Mouse (Mus musculus): ENCODE measurements around the gene Dppa3. TPM values are rescaled to one million over a fixed set of nuclear protein-coding genes. Genes with fewer than 3 reads are reported as not detected.

The Dppa3 gene
- polyA plus RNA-seq, 1 experiment, result not detected

- TF ChIP-seq TCF3 (IDR thresholded peaks at IDR 0.05; ENCODE audit: insufficient read length, low read depth), result no peak
- no peak for TF ChIP-seq USF1 (IDR thresholded peaks at IDR 0.05; ENCODE audit: low read depth)
- no peak for TF ChIP-seq POLR2A (IDR thresholded peaks at IDR 0.05; ENCODE audit: insufficient read length, low read depth)
- TF ChIP-seq MYOG (IDR thresholded peaks at IDR 0.05; ENCODE audit: control insufficient read depth in 1 of 3, insufficient read depth in 1 of 3, insufficient read length in 2 of 3, low read depth in 2 of 3), result no peak
- TF ChIP-seq MYOD1 (IDR thresholded peaks at IDR 0.05; ENCODE audit: control insufficient read depth in 1 of 3, insufficient read length in 2 of 3, low read depth in 2 of 3), result no peak
- TF ChIP-seq POLR2AphosphoS2 (IDR thresholded peaks at IDR 0.05; ENCODE audit: insufficient read length, low read depth), result no peak
- TF ChIP-seq MAX (IDR thresholded peaks at IDR 0.05; ENCODE audit: low read depth), result no peak
- no peak for TF ChIP-seq CEBPB (IDR thresholded peaks at IDR 0.05; ENCODE audit: insufficient read depth, poor library complexity, severe bottlenecking)
- no peak for TF ChIP-seq TCF12 (IDR thresholded peaks at IDR 0.05; ENCODE audit: insufficient read depth, poor library complexity, severe bottlenecking)
- no peak for TF ChIP-seq REST (IDR thresholded peaks at IDR 0.05; ENCODE audit: insufficient read depth, insufficient read length)
- TF ChIP-seq SRF (IDR thresholded peaks at IDR 0.05; ENCODE audit: control insufficient read depth, insufficient read length, low read depth), result no peak
- no peak for TF ChIP-seq E2F4 (IDR thresholded peaks at IDR 0.05; ENCODE audit: insufficient read depth)
- H3K27me3 ChIP-seq (ENCODE audit: control insufficient read depth, insufficient read depth, insufficient read length), result peaks cover 30% of the 10 kb centered on the region
These were observed 37.5 kb downstream of the Dppa3 start for GRCm38 (mm10) chr6:122663596-122664206.

GRCm38 (mm10) chr6:122665866-122666265 is 39.7 kb downstream of the Dppa3 start:
- Histone ChIP-seq H3K79me2 (ENCODE audit: control insufficient read depth, insufficient read depth) (no peaks in the 10 kb centered on the region), H3K27me3 (ENCODE audit: control insufficient read depth, insufficient read depth, insufficient read length) (peaks cover 30% of the 10 kb centered on the region), H3K4me2 (ENCODE audit: low read depth) (no peak overlapping the region), H3K36me3 (ENCODE audit: control insufficient read depth, insufficient read depth) (no peaks in the 10 kb centered on the region), H3ac (ENCODE audit: control insufficient read depth, insufficient read length) (no peak overlapping the region), H3K4me3 (no peak overlapping the region)
- no peak for TF ChIP-seq REST (IDR thresholded peaks at IDR 0.05; ENCODE audit: insufficient read depth, insufficient read length)
- no peak for TF ChIP-seq POLR2AphosphoS2 (IDR thresholded peaks at IDR 0.05; ENCODE audit: insufficient read length, low read depth)
- no peak for TF ChIP-seq TCF12 (IDR thresholded peaks at IDR 0.05; ENCODE audit: insufficient read depth, poor library complexity, severe bottlenecking)
- TF ChIP-seq TCF3 (IDR thresholded peaks at IDR 0.05; ENCODE audit: insufficient read length, low read depth), result no peak
- TF ChIP-seq E2F4 (IDR thresholded peaks at IDR 0.05; ENCODE audit: insufficient read depth), result no peak
- no peak for TF ChIP-seq MAX (IDR thresholded peaks at IDR 0.05; ENCODE audit: low read depth)
- TF ChIP-seq MYOG (IDR thresholded peaks at IDR 0.05; ENCODE audit: control insufficient read depth in 1 of 3, insufficient read depth in 1 of 3, insufficient read length in 2 of 3, low read depth in 2 of 3), result no peak
- no peak for TF ChIP-seq MYOD1 (IDR thresholded peaks at IDR 0.05; ENCODE audit: control insufficient read depth in 1 of 3, insufficient read length in 2 of 3, low read depth in 2 of 3)
- TF ChIP-seq POLR2A (IDR thresholded peaks at IDR 0.05; ENCODE audit: insufficient read length, low read depth), result no peak

More at GRCm38 (mm10) chr6:122663596-122664206, 37.5 kb downstream of the Dppa3 start:
- Histone ChIP-seq H3ac (ENCODE audit: control insufficient read depth, insufficient read length) (no peak overlapping the region), H3K4me2 (ENCODE audit: low read depth) (no peak overlapping the region), H3K4me3 (no peak overlapping the region), H3K79me2 (ENCODE audit: control insufficient read depth, insufficient read depth) (no peaks in the 10 kb centered on the region), H3K36me3 (ENCODE audit: control insufficient read depth, insufficient read depth) (no peaks in the 10 kb centered on the region)

- peaks cover 17% of the 10 kb centered on the region for H3K27me3 ChIP-seq (ENCODE audit: control insufficient read depth, insufficient read depth, insufficient read length)
- TF ChIP-seq TCF12 (IDR thresholded peaks at IDR 0.05; ENCODE audit: insufficient read depth, poor library complexity, severe bottlenecking), result no peak
- TF ChIP-seq MAX (IDR thresholded peaks at IDR 0.05; ENCODE audit: low read depth), result no peak
- TF ChIP-seq POLR2A (IDR thresholded peaks at IDR 0.05; ENCODE audit: insufficient read length, low read depth), result no peak
- no peak for TF ChIP-seq E2F4 (IDR thresholded peaks at IDR 0.05; ENCODE audit: insufficient read depth)
- TF ChIP-seq TCF3 (IDR thresholded peaks at IDR 0.05; ENCODE audit: insufficient read length, low read depth), result no peak
- no peak for TF ChIP-seq SRF (IDR thresholded peaks at IDR 0.05; ENCODE audit: control insufficient read depth, insufficient read length, low read depth)
- TF ChIP-seq REST (IDR thresholded peaks at IDR 0.05; ENCODE audit: insufficient read depth, insufficient read length), result no peak
- no peak for TF ChIP-seq MYOG (IDR thresholded peaks at IDR 0.05; ENCODE audit: control insufficient read depth in 1 of 3, insufficient read depth in 1 of 3, insufficient read length in 2 of 3, low read depth in 2 of 3)
- TF ChIP-seq MYOD1 (IDR thresholded peaks at IDR 0.05; ENCODE audit: control insufficient read depth in 1 of 3, insufficient read length in 2 of 3, low read depth in 2 of 3), result no peak
- no peak for TF ChIP-seq USF1 (IDR thresholded peaks at IDR 0.05; ENCODE audit: low read depth)
- no peak for TF ChIP-seq CEBPB (IDR thresholded peaks at IDR 0.05; ENCODE audit: insufficient read depth, poor library complexity, severe bottlenecking)
- no peak for TF ChIP-seq POLR2AphosphoS2 (IDR thresholded peaks at IDR 0.05; ENCODE audit: insufficient read length, low read depth)
These were observed 41.5 kb downstream of the Dppa3 start for GRCm38 (mm10) chr6:122667715-122668114.

GRCm38 (mm10) chr6:122668823-122669222 is 42.6 kb downstream of the Dppa3 start:
- TF ChIP-seq TCF12 (IDR thresholded peaks at IDR 0.05; ENCODE audit: insufficient read depth, poor library complexity, severe bottlenecking) (no peak), MYOG (IDR thresholded peaks at IDR 0.05; ENCODE audit: control insufficient read depth in 1 of 3, insufficient read depth in 1 of 3, insufficient read length in 2 of 3, low read depth in 2 of 3) (no peak), CEBPB (IDR thresholded peaks at IDR 0.05; ENCODE audit: insufficient read depth, poor library complexity, severe bottlenecking) (no peak), POLR2A (IDR thresholded peaks at IDR 0.05; ENCODE audit: insufficient read length, low read depth) (no peak), MYOD1 (IDR thresholded peaks at IDR 0.05; ENCODE audit: control insufficient read depth in 1 of 3, insufficient read length in 2 of 3, low read depth in 2 of 3) (no peak), E2F4 (IDR thresholded peaks at IDR 0.05; ENCODE audit: insufficient read depth) (no peak), REST (IDR thresholded peaks at IDR 0.05; ENCODE audit: insufficient read depth, insufficient read length) (no peak), POLR2AphosphoS2 (IDR thresholded peaks at IDR 0.05; ENCODE audit: insufficient read length, low read depth) (no peak), MAX (IDR thresholded peaks at IDR 0.05; ENCODE audit: low read depth) (no peak), TCF3 (IDR thresholded peaks at IDR 0.05; ENCODE audit: insufficient read length, low read depth) (no peak), SRF (IDR thresholded peaks at IDR 0.05; ENCODE audit: control insufficient read depth, insufficient read length, low read depth) (no peak), USF1 (IDR thresholded peaks at IDR 0.05; ENCODE audit: low read depth) (no peak)
- peaks cover 7% of the 10 kb centered on the region for H3K27me3 ChIP-seq (ENCODE audit: control insufficient read depth, insufficient read depth, insufficient read length)
- no peak overlapping the region for H3ac ChIP-seq (ENCODE audit: control insufficient read depth, insufficient read length)
- H3K4me3 ChIP-seq, result no peak overlapping the region
- no peaks in the 10 kb centered on the region for H3K36me3 ChIP-seq (ENCODE audit: control insufficient read depth, insufficient read depth)
- no peaks in the 10 kb centered on the region for H3K79me2 ChIP-seq (ENCODE audit: control insufficient read depth, insufficient read depth)
- no peak overlapping the region for H3K4me2 ChIP-seq (ENCODE audit: low read depth)

More at GRCm38 (mm10) chr6:122667715-122668114, 41.5 kb downstream of the Dppa3 start:
- no peak overlapping the region for H3K4me3 ChIP-seq
- H3K4me2 ChIP-seq (ENCODE audit: low read depth), result no peak overlapping the region
- no peaks in the 10 kb centered on the region for H3K36me3 ChIP-seq (ENCODE audit: control insufficient read depth, insufficient read depth)
- no peaks in the 10 kb centered on the region for H3K79me2 ChIP-seq (ENCODE audit: control insufficient read depth, insufficient read depth)
- H3ac ChIP-seq (ENCODE audit: control insufficient read depth, insufficient read length), result no peak overlapping the region
